Mouse (Mus musculus): ENCODE results near the gene Dph2. TPM values are rescaled to one million over a fixed set of nuclear protein-coding genes. Genes with fewer than 3 reads are reported as not detected.

Gene Dph2
- total and polyA plus RNA-seq, 2 experiments from 2014 or later = 7.2 to 10.2 TPM

DNA sequence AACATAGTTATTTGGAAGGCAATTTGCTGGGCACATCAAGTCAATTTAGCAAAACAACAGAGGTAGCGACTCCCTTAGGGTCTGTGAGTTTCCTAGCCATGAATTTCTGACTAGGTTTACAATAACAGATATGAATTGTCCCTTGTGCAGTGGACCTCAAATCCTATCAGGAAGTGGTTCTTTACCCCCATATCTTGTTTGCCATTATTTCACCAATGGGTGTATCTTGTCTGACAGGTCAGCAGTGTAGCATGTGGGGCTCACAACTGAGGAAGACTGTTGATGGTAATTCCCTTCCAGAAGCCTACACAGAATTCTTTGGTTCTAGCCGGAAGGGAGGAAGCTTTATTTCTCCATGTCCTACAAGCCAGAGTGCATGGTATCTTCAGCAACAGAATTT lies 29.5 kb upstream of the Dph2 start:
- DNase-seq (ENCODE audit: low spot score) = no peak
- Histone ChIP-seq H3K4me1 (ENCODE audit: control insufficient read depth, insufficient read depth) (peaks cover 25% of the 10 kb centered on the region), H3K4me3 (ENCODE audit: low read depth, low read length) (no peak overlapping the region), H3K9me3 (replicated peaks; ENCODE audit: control insufficient read depth, low read length) (no peaks in the 10 kb centered on the region), H3K27ac (ENCODE audit: low read depth) (no peak overlapping the region), H3K36me3 (replicated peaks; ENCODE audit: control insufficient read depth, insufficient read depth, low read length) (no peaks in the 10 kb centered on the region), H3K27me3 (ENCODE audit: control insufficient read depth, insufficient read depth, low read length) (peaks cover 4% of the 10 kb centered on the region), H3K4me2 (ENCODE audit: low read depth, low read length) (no peak overlapping the region), H3K9ac (replicated peaks; ENCODE audit: low read depth, low read length) (no peak overlapping the region)
- 91% methylated on average over 2 of the region's 2 CpGs for WGBS
- no peak for TF ChIP-seq EP300 (IDR thresholded peaks at IDR 0.05; ENCODE audit: low read depth)
- TF ChIP-seq CTCF (IDR thresholded peaks at IDR 0.05; ENCODE audit: low read depth) = no peak
- ATAC-seq (ENCODE audit: insufficient read depth, low read depth) = no peak

DNA sequence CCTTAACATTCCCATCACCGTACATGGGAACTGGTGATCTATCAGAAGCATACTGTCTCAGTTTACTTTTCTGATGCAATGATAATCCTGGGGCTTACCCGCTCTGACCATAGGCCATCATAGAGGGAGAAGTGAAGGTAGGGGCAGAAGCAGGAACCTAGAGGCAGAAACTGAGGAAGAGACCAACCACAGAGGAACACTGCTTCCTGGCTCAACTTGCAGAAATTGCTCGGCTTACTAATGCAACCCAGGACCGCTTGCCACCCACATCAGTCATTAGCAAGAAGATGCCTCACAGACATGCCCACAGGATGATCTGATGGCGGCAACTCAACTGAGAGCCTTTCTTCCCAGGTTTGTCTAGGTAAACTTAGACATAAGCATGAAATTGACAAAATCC lies 26.9 kb upstream of the Dph2 start:
- Histone ChIP-seq H3K36me3 (replicated peaks; ENCODE audit: control insufficient read depth, insufficient read depth, low read length) (no peaks in the 10 kb centered on the region), H3K4me2 (ENCODE audit: low read depth, low read length) (no peak overlapping the region), H3K27me3 (ENCODE audit: control insufficient read depth, insufficient read depth, low read length) (no peaks in the 10 kb centered on the region), H3K9ac (replicated peaks; ENCODE audit: low read depth, low read length) (no peak overlapping the region), H3K27ac (ENCODE audit: low read depth) (0 out of 2 replicates have a peak overlapping the region, but pooled peaks have one; percentile 27), H3K9me3 (replicated peaks; ENCODE audit: control insufficient read depth, low read length) (no peaks in the 10 kb centered on the region), H3K4me3 (ENCODE audit: low read depth, low read length) (no peak overlapping the region), H3K4me1 (ENCODE audit: control insufficient read depth, insufficient read depth) (peaks cover 35% of the 10 kb centered on the region)
- 61% methylated on average over 5 of the region's 5 CpGs for WGBS
- TF ChIP-seq EP300 (IDR thresholded peaks at IDR 0.05; ENCODE audit: low read depth) (no peak), CTCF (IDR thresholded peaks at IDR 0.05; ENCODE audit: low read depth) (no peak)
- ATAC-seq (ENCODE audit: insufficient read depth, low read depth) (no peak), DNase-seq (ENCODE audit: low spot score) (no peak)

DNA sequence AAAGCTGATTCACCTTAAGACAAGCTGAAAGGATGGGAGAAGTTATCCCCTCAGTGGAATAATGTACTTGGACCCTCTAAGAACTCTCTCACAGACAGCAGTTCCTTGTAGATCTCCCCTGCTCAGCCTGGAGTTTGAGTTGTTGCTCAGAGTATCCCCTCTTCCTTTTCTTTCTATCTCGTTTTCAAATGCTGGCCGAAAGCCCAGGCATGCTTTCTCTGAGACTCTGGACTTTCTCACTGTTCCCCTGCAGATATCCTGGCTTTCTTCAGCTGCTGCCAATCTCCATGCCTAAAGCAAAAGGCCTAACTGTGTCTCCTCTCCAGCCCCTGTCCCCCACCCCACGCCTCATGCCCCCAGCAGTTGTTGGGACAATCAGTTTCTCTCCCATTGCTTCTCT lies 26.4 kb upstream of the Dph2 start:
- ATAC-seq (ENCODE audit: insufficient read depth, low read depth) (no peak), DNase-seq (ENCODE audit: low spot score) (peak; percentile 75)
- Histone ChIP-seq H3K4me2 (ENCODE audit: low read depth, low read length) (no peak overlapping the region), H3K9me3 (replicated peaks; ENCODE audit: control insufficient read depth, low read length) (no peaks in the 10 kb centered on the region), H3K9ac (replicated peaks; ENCODE audit: low read depth, low read length) (no peak overlapping the region), H3K4me3 (ENCODE audit: low read depth, low read length) (no peak overlapping the region), H3K4me1 (ENCODE audit: control insufficient read depth, insufficient read depth) (peaks cover 38% of the 10 kb centered on the region), H3K36me3 (replicated peaks; ENCODE audit: control insufficient read depth, insufficient read depth, low read length) (no peaks in the 10 kb centered on the region), H3K27me3 (ENCODE audit: control insufficient read depth, insufficient read depth, low read length) (no peaks in the 10 kb centered on the region), H3K27ac (ENCODE audit: low read depth) (0 out of 2 replicates have a peak overlapping the region, but pooled peaks have one; percentile 27)
- TF ChIP-seq CTCF (IDR thresholded peaks at IDR 0.05; ENCODE audit: low read depth) (no peak), EP300 (IDR thresholded peaks at IDR 0.05; ENCODE audit: low read depth) (no peak)
- 14% methylated on average over 3 of the region's 3 CpGs for WGBS

DNA sequence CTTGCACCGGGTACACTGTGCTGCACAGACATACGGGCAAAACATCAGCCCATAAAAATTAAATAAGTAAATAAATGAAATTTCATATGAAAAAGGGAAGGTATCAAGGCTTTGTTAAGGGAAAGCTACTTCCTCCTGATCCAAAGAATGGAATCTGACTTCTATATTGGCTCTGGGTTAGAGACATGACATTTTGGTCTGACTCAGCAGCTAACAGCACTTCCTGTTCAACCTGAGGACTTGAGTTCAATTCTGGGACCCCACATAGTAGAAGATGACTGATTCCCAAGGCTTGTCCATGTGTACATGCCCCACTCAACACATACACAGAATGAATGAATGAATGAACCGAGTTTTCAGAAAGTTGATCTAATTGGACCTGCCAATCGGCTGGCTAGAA lies 26.0 kb upstream of the Dph2 start:
- no peak for DNase-seq (ENCODE audit: low spot score)
- no peak for ATAC-seq (ENCODE audit: insufficient read depth, low read depth)
- no peaks in the 10 kb centered on the region for H3K36me3 ChIP-seq (replicated peaks; ENCODE audit: control insufficient read depth, insufficient read depth, low read length)
- peaks cover 42% of the 10 kb centered on the region for H3K4me1 ChIP-seq (ENCODE audit: control insufficient read depth, insufficient read depth)
- no peak overlapping the region for H3K4me2 ChIP-seq (ENCODE audit: low read depth, low read length)
- no peaks in the 10 kb centered on the region for H3K9me3 ChIP-seq (replicated peaks; ENCODE audit: control insufficient read depth, low read length)
- no peaks in the 10 kb centered on the region for H3K27me3 ChIP-seq (ENCODE audit: control insufficient read depth, insufficient read depth, low read length)
- H3K9ac ChIP-seq (replicated peaks; ENCODE audit: low read depth, low read length) = no peak overlapping the region
- no peak overlapping the region for H3K27ac ChIP-seq (ENCODE audit: low read depth)
- no peak for TF ChIP-seq EP300 (IDR thresholded peaks at IDR 0.05; ENCODE audit: low read depth)
- no peak for TF ChIP-seq CTCF (IDR thresholded peaks at IDR 0.05; ENCODE audit: low read depth)
- WGBS = 75% methylated on average over 4 of the region's 4 CpGs
- no peak overlapping the region for H3K4me3 ChIP-seq (ENCODE audit: low read depth, low read length)

DNA sequence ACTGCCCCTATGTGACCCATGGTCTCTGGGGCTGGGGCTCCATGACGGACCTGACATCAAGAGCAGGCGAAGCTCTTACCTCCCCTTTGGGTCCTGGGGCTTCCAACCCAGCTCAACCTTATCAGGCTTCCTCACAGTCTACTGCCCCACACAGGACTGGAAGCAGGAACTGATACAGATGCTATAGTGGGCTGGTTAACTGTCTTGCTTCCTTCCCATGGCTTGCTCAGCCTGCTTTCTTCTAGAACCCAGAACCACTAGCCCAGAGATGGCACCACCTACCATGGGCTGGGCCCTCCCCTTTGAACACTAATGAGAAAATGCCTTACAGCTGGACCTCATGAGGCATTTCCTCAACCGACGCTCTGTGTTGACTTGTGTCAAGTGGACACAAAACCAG lies 25.6 kb upstream of the Dph2 start:
- DNase-seq (ENCODE audit: low spot score) (no peak), ATAC-seq (ENCODE audit: insufficient read depth, low read depth) (no peak)
- H3K27me3 ChIP-seq (ENCODE audit: control insufficient read depth, insufficient read depth, low read length) = no peaks in the 10 kb centered on the region
- H3K4me1 ChIP-seq (ENCODE audit: control insufficient read depth, insufficient read depth) = peaks cover 43% of the 10 kb centered on the region
- H3K36me3 ChIP-seq (replicated peaks; ENCODE audit: control insufficient read depth, insufficient read depth, low read length) = no peaks in the 10 kb centered on the region
- H3K4me2 ChIP-seq (ENCODE audit: low read depth, low read length) = no peak overlapping the region
- no peak overlapping the region for H3K4me3 ChIP-seq (ENCODE audit: low read depth, low read length)
- 78% methylated on average over 4 of the region's 4 CpGs for WGBS
- no peaks in the 10 kb centered on the region for H3K9me3 ChIP-seq (replicated peaks; ENCODE audit: control insufficient read depth, low read length)
- no peak overlapping the region for H3K27ac ChIP-seq (ENCODE audit: low read depth)
- TF ChIP-seq EP300 (IDR thresholded peaks at IDR 0.05; ENCODE audit: low read depth) (no peak), CTCF (IDR thresholded peaks at IDR 0.05; ENCODE audit: low read depth) (no peak)
- no peak overlapping the region for H3K9ac ChIP-seq (replicated peaks; ENCODE audit: low read depth, low read length)

DNA sequence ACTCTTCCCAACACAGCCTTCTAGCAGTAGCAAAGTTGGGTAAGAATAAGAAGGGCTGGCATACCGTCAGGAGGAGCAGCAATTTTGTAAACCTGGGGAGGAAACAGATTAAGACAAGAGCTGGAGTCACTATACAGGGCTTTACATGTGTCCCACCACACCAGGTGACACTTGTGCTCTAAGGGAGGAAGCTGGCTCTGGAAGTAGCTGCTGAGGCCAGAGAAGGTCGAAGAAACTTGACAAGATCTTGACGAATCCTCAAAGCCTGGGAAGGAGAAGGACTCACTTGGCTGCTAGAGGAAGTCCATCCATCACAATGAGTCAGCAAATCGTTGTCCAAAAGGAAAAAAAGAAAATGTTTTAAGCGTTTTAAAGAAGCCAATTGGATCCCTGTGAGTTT lies 24.6 kb upstream of the Dph2 start:
- Histone ChIP-seq H3K4me3 (ENCODE audit: low read depth, low read length) (no peak overlapping the region), H3K4me1 (ENCODE audit: control insufficient read depth, insufficient read depth) (peaks cover 40% of the 10 kb centered on the region), H3K9me3 (replicated peaks; ENCODE audit: control insufficient read depth, low read length) (no peaks in the 10 kb centered on the region), H3K9ac (replicated peaks; ENCODE audit: low read depth, low read length) (no peak overlapping the region), H3K27me3 (ENCODE audit: control insufficient read depth, insufficient read depth, low read length) (no peaks in the 10 kb centered on the region), H3K4me2 (ENCODE audit: low read depth, low read length) (no peak overlapping the region), H3K36me3 (replicated peaks; ENCODE audit: control insufficient read depth, insufficient read depth, low read length) (peaks cover 8% of the 10 kb centered on the region; the same call in 1 of the 2 replicates), H3K27ac (ENCODE audit: low read depth) (no peak overlapping the region)
- DNase-seq (ENCODE audit: low spot score) (no peak), ATAC-seq (ENCODE audit: insufficient read depth, low read depth) (no peak)
- WGBS = 63% methylated on average over 5 of the region's 5 CpGs
- TF ChIP-seq EP300 (IDR thresholded peaks at IDR 0.05; ENCODE audit: low read depth) = no peak
- TF ChIP-seq CTCF (IDR thresholded peaks at IDR 0.05; ENCODE audit: low read depth) = no peak
